Mouse (Mus musculus) brown adipose tissue, adult 24 weeks (tissue): ENCODE measurements around the gene Olfr70. TPM values are rescaled to one million over a fixed set of nuclear protein-coding genes. Genes with fewer than 3 reads are reported as not detected.

Source experiments
- H3K27ac ChIP-seq: fragments of 200-500 bp; replicated peaks from 2 replicates; pipeline ENCODE4 v1.5.1; 2012; ENCODE audit warnings: low read depth, mild to moderate bottlenecking, low read length
- H3K4me1 ChIP-seq: fragments of 200-500 bp; 2 replicates; pipeline ENCODE4 v1.6.1; 2012; ENCODE audit warnings: low read length, mixed read lengths; ENCODE audit not compliant: control insufficient read depth, insufficient read depth, insufficient read length
- H3K4me3 ChIP-seq: fragments of 200-500 bp; 2 replicates; pipeline ENCODE4 v1.5.1; 2012; ENCODE audit warnings: low read depth, mild to moderate bottlenecking, low read length, moderate library complexity; ENCODE audit not compliant: insufficient read depth
- polyA plus RNA-seq: library from polyadenylated mRNA; stranded (reverse); fragments of >200 nt; gene quantifications from 2 replicates; pipeline ENCODE4 v1.2.4, GENCODE M21; 2012; ENCODE audit not compliant: missing spikeins, insufficient read depth, insufficient read length

The Olfr70 gene
- polyA plus RNA-seq, 1 experiment, result not detected

GRCm38 (mm10) chr4:43693806-43694241, 6.8 kb downstream of the Olfr70 start:
- Histone ChIP-seq H3K4me3 (no peak overlapping the region), H3K27ac (0 out of 2 replicates have a peak overlapping the region, but pooled peaks have one; percentile 21), H3K4me1 (peaks cover 14% of the 10 kb centered on the region)

DNA sequence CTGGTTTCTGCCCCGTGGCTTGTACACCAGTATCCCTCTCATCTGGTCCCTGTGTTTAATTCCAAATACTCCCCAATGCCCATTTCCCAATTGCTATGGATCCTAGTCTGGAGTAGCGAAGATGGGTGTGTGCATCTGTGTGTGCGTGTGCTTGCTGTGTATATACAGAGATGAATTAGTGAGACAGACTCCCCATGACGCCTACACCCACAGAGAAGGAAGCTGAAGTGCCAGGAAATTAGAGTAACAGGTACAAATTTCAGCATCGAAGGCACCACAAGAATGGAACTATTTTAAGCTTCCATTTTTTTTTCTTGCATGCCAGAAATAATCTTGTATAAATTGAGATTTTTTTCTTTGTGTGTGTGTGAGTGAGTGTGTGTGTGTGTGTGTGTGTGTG, 9.6 kb downstream of the Olfr70 start:
- no peak overlapping the region for H3K4me3 ChIP-seq
- H3K4me1 ChIP-seq, result peaks cover 11% of the 10 kb centered on the region
- H3K27ac ChIP-seq, result no peak overlapping the region

DNA sequence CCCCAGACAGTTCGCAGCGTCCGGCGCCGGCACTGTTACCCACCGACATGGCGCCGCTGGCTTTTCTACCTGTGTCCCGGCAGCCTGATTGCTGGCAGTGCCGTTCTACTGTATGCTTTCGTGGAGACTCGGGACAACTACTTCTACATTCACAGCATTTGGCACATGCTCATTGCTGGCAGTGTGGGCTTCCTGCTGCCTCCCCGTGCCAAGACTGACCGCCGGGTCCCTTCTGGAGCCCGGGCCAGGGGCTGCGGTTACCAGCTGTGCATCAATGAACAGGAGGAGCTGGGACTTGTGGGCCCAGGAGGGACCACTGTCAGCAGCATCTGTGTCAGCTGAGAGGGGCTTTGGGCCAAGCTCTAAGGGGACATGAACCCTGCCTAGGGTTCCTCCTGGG, 10.6 kb downstream of the Olfr70 start:
- Histone ChIP-seq H3K27ac (no peak overlapping the region), H3K4me3 (no peak overlapping the region)

GRCm38 (mm10) chr4:43679416-43680043, 21.1 kb downstream of the Olfr70 start:
- Histone ChIP-seq H3K4me3 (no peak overlapping the region), H3K27ac (no peak overlapping the region), H3K4me1 (peaks cover 8% of the 10 kb centered on the region)

More for the DNA sequence above, 10.6 kb downstream of the Olfr70 start:
- H3K4me1 ChIP-seq, result peaks cover 5% of the 10 kb centered on the region; the same call in 1 of the 2 replicates

GRCm38 (mm10) chr4:43678541-43678940, 22.1 kb downstream of the Olfr70 start:
- H3K4me3 ChIP-seq, result no peak overlapping the region
- H3K27ac ChIP-seq, result no peak overlapping the region
- H3K4me1 ChIP-seq, result peaks cover 8% of the 10 kb centered on the region

DNA sequence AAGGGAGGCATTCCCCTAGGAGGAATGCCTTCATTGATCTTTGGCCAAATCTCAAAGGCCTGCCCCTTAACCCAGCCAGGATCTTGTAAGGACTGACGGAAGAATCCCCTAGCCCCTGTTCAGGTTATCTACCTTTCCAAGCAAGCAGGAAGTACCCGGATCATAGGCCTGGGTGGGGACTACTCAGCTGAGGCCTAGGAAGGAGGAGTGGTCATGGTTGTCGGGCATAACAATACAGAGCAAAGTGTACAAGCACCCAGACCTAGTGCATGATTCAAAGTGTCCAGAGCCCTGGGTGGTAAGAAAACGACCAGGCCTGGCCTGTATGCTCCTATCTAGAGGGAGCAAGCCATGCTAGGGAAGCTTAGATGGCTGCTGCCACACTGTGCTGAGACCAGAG, 25.0 kb downstream of the Olfr70 start:
- Histone ChIP-seq H3K4me3 (no peak overlapping the region), H3K4me1 (peaks cover 2% of the 10 kb centered on the region; the same call in 1 of the 2 replicates), H3K27ac (no peak overlapping the region)

GRCm38 (mm10) chr4:43674974-43675373, 25.6 kb downstream of the Olfr70 start:
- Histone ChIP-seq H3K4me3 (no peak overlapping the region), H3K4me1 (no peaks in the 10 kb centered on the region), H3K27ac (no peak overlapping the region)

DNA sequence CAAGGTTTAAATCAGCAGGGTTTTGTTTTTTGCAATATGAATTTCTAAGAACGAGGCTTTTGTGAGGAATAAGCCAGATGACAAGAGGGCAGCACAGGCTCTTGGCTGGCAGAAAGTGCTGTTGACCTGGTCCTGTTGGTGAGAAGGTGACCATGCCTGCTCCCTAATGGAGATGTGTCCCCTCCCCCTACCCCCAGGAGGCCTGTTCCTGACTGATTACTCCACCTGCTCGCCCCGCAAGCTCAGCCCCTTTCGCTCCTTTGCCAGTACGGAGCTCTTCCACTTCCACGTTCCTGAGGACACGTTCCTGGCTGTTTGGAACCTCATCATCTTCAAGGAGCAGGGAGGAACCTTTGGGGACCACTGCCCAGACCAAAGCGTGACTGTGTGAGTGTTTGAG, 26.9 kb downstream of the Olfr70 start:
- no peak overlapping the region for H3K27ac ChIP-seq

GRCm38 (mm10) chr4:43672070-43672469, 28.5 kb downstream of the Olfr70 start:
- Histone ChIP-seq H3K4me1 (peaks cover 4% of the 10 kb centered on the region; the same call in 1 of the 2 replicates), H3K27ac (no peak overlapping the region), H3K4me3 (no peak overlapping the region)

More for the DNA sequence above, 26.9 kb downstream of the Olfr70 start:
- Histone ChIP-seq H3K4me3 (no peak overlapping the region), H3K4me1 (peaks cover 4% of the 10 kb centered on the region; the same call in 1 of the 2 replicates)

DNA sequence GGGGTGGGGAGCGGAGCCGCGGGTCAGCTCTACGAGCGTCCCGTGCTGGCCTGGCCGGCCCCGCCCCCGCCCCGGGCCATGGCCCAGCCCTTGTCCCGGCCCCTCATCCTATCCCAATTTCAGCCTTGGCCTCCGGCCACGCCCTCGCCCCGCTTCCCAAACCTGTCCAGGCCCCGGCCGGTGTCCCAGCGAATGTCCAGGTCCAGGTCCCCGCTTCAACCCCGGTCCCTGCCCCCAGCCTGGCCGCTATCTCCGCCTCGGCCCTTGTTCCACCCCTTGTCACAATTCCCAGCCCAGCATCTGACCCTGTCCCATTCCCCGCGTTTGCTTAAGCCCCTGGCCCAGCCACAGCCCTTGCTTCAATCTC, 31.2 kb downstream of the Olfr70 start:
- Histone ChIP-seq H3K4me1 (peaks cover 4% of the 10 kb centered on the region; the same call in 1 of the 2 replicates), H3K27ac (no peak overlapping the region), H3K4me3 (peak overlapping the region; percentile 77)

- H3K27ac ChIP-seq, result 0 out of 2 replicates have a peak within 1 kb of the TSS, but pooled peaks have one; percentile 10
- peaks cover 4% of the 10 kb centered on the region; the same call in 1 of the 2 replicates for H3K4me1 ChIP-seq
- peak within 1 kb of the TSS; percentile 77 for H3K4me3 ChIP-seq
Observed at GRCm38 (mm10) chr4:43668782-43669427, 31.7 kb downstream of the Olfr70 start, which contains the start of the genes Tmem8b and Fam221b. Gene Tmem8b, plus strand, starts transcription at chr4:43668971. Gene Fam221b, minus strand, starts transcription at chr4:43669145.

DNA sequence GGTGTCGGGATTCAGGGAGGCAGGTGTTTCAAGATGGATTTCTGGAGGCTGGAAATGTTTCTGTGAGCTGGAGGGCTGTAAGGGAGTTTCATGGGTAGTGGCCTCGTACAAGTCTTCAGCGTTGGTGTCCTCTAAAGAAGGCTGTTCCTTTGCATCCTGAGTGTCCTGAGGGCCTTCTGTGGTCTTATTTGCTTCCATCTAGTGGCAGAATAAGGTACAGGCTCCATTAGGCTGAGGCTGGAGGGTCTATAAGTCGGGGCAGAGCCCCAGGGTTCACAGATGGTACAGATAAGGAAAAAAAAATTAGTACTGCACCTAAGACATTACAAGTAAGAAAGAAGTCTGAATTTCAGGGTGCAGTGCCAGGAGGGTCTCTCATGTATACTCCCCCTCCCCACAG, 34.2 kb downstream of the Olfr70 start:
- Histone ChIP-seq H3K4me1 (peaks cover 4% of the 10 kb centered on the region; the same call in 1 of the 2 replicates), H3K4me3 (no peak overlapping the region)

GRCm38 (mm10) chr4:43657146-43657545, 43.5 kb downstream of the Olfr70 start:
- H3K4me3 ChIP-seq, result no peak overlapping the region

More for the DNA sequence above, 34.2 kb downstream of the Olfr70 start:
- H3K27ac ChIP-seq, result no peak overlapping the region

DNA sequence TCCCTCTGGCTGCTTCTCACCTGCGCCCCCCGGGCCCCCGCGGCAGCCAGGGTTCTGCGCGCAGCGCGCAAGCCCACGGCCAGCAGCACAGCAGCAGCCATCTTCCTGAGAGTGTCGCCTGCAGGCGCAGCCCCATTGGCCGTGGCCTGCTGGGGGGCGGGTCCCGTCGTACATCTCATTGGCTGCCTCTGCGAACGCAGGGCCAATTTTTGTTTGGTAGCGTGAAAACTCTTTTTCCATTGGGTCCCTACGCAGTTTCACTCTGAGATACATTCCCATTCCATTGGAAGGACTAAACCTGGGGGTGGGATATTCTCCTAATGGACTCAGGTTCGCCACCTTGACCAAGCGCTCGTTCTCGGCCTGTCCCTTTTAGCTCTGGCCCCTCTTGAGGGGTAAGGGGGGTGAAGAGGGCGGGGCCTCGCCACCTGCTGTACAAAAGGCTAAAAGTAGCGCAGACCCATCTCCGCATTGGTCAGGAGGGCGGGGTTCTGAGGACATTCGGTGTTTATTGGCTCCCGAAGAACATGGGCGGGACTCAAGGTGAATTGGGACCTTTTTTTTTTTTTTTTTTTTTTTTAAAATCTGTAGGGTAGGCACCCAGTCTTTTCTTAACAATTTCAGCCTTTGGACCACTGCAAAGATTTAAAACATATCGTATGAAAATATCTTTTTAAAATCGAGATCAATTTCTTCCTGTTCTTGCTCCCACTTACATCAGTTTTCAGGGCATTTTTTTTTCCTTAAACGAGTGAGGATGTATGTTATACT, 44.1 kb downstream of the Olfr70 start, which contains the start of gene Hint2:
TSS of gene Hint2 (minus strand) at position 128 of the 771 bp plus-strand sequence.
- Histone ChIP-seq H3K4me1 (no peaks in the 10 kb centered on the region), H3K27ac (0 out of 2 replicates have a peak within 1 kb of the TSS, but pooled peaks have one; percentile 2), H3K4me3 (peak within 1 kb of the TSS; percentile 77)

More at GRCm38 (mm10) chr4:43657146-43657545, 43.5 kb downstream of the Olfr70 start:
- no peaks in the 10 kb centered on the region for H3K4me1 ChIP-seq
- H3K27ac ChIP-seq, result 0 out of 2 replicates have a peak overlapping the region, but pooled peaks have one; percentile 2
